Mouse (Mus musculus): ENCODE results near the gene Kctd20. TPM values are rescaled to one million over a fixed set of nuclear protein-coding genes. Genes with fewer than 3 reads are reported as not detected.

Kctd20 gene
- polyA plus RNA-seq, 1 experiment from 2014 or later, result 78.9 TPM

DNA sequence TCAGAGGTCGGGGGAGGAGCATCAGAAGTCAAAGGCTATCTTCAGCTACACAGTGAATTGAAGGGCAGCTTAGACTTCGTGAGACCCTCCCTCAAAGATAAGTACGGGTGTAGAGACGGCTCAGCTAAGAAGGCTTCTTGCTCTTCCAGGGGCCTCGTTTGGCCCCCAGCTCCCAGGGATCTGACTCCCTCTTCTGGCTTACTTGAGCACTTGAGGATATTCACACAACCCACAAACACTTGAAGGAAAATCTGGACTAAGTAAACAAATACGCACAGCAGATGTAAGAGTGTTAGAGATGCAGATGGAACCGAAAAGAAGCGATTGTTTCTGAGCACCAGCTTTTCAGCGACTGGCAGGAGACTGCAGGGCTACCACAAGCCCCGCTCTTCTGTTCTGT lies 8.8 kb downstream of the Kctd20 start:
- H3K4me1 ChIP-seq, result peaks cover 3% of the 10 kb centered on the region; the same call in 1 of the 2 replicates
- no peak overlapping the region for H3K4me2 ChIP-seq
- H3K27ac ChIP-seq (replicated peaks), result no peak overlapping the region
- no peak overlapping the region for H3K9ac ChIP-seq (replicated peaks)
- WGBS, result 85% methylated on average over 10 of the region's 10 CpGs
- no peaks in the 10 kb centered on the region for H3K27me3 ChIP-seq (replicated peaks)
- no peak for ATAC-seq (ENCODE audit: low FRiP score)
- H3K4me3 ChIP-seq (replicated peaks), result no peak overlapping the region
- no peaks in the 10 kb centered on the region for H3K9me3 ChIP-seq (replicated peaks)
- H3K36me3 ChIP-seq, result peaks cover 47% of the 10 kb centered on the region

DNA sequence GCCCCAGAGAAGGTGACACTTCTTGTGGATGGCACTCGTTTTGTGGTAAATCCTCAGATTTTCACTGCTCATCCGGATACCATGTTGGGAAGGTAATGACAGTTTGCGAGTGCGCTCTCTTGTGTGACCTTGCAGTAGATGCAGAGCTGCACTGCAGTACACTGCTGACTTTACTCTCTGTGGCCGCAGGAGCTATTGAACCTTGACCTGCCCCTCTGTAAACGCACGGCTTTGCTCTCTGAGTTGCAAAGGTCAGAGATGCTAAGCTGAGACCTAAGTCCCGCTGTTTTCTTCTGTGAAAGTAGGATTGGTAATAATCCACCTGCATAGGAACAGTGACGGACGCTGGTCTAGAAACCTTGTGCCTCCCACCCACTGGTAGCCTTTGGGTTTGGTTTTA lies 9.8 kb downstream of the Kctd20 start:
- Histone ChIP-seq H3K27ac (replicated peaks) (no peak overlapping the region), H3K4me1 (no peaks in the 10 kb centered on the region; the same call in 1 of the 2 replicates), H3K9me3 (replicated peaks) (no peaks in the 10 kb centered on the region), H3K9ac (replicated peaks) (no peak overlapping the region), H3K4me3 (replicated peaks) (no peak overlapping the region), H3K36me3 (peaks cover 57% of the 10 kb centered on the region), H3K4me2 (no peak overlapping the region), H3K27me3 (replicated peaks) (no peaks in the 10 kb centered on the region)
- no peak for ATAC-seq (ENCODE audit: low FRiP score)
- 89% methylated on average over 10 of the region's 10 CpGs for WGBS

- H3K4me1 ChIP-seq, result no peaks in the 10 kb centered on the region
- no peak overlapping the region for H3K27ac ChIP-seq (replicated peaks)
- 75% methylated on average over 11 of the region's 11 CpGs for WGBS
- no peak overlapping the region for H3K4me2 ChIP-seq
- H3K9ac ChIP-seq (replicated peaks), result no peak overlapping the region
- H3K9me3 ChIP-seq (replicated peaks), result no peaks in the 10 kb centered on the region
- no peak for ATAC-seq (ENCODE audit: low FRiP score)
- H3K36me3 ChIP-seq, result peaks cover 96% of the 10 kb centered on the region
- H3K27me3 ChIP-seq (replicated peaks), result no peaks in the 10 kb centered on the region
- H3K4me3 ChIP-seq (replicated peaks), result no peak overlapping the region
Observed at GRCm38 (mm10) chr17:28967021-28967610, 15.4 kb downstream of the Kctd20 start.

DNA sequence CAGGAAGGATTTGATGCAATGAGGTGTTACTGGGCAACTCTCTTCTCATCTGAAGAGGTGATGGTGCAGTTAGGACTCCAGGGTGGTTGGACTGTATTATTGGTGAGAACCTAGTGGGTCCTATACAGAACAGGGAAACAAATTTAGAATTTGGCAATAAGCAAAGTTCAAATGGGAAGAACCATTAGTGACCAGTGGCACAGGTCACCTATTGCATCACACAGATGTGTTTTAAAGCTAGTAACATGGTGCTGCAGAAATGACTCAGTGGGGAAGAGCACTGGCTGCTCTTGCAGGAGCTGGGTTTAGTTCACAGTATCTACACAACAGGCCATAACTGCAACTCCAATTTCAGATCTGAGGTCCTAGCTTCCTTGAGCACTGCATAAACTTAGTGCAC lies 18.4 kb downstream of the Kctd20 start:
- H3K27ac ChIP-seq (replicated peaks), result no peak overlapping the region
- H3K27me3 ChIP-seq (replicated peaks), result no peaks in the 10 kb centered on the region
- H3K4me3 ChIP-seq (replicated peaks), result no peak overlapping the region
- H3K9me3 ChIP-seq (replicated peaks), result no peaks in the 10 kb centered on the region
- no peak overlapping the region for H3K4me2 ChIP-seq
- no peak overlapping the region for H3K9ac ChIP-seq (replicated peaks)
- no peaks in the 10 kb centered on the region for H3K4me1 ChIP-seq
- no peak for ATAC-seq (ENCODE audit: low FRiP score)
- peaks cover 97% of the 10 kb centered on the region for H3K36me3 ChIP-seq

DNA sequence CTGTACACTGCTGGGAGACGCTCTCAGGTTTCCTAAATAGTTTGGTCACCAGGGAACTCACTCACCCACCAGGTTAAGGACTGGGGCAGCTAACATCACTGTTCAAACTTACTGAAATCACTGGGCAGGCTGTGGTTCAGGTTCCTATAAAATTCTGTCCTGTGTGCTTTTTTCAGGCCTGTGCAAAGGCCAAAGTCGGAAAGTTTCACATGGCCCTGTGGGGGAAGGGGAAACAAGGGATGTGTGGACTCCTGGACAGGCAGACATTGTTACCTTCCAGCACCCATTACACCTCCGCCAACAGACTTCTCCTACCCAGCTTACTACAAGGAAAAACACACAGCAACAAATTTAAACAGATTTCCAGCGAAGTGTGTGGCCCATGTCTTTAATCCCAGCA lies 27.3 kb downstream of the Kctd20 start:
- H3K4me2 ChIP-seq, result no peak overlapping the region
- H3K9me3 ChIP-seq (replicated peaks), result no peaks in the 10 kb centered on the region
- peaks cover 85% of the 10 kb centered on the region for H3K36me3 ChIP-seq
- no peak overlapping the region for H3K27ac ChIP-seq (replicated peaks)
- ATAC-seq (ENCODE audit: low FRiP score), result no peak
- 96% methylated on average over 4 of the region's 4 CpGs for WGBS
- 0 out of 2 replicates have a peak, but pooled peaks cover 2% of the 10 kb centered on the region for H3K4me1 ChIP-seq
- no peak overlapping the region for H3K4me3 ChIP-seq (replicated peaks)
- no peak overlapping the region for H3K9ac ChIP-seq (replicated peaks)
- no peaks in the 10 kb centered on the region for H3K27me3 ChIP-seq (replicated peaks)

DNA sequence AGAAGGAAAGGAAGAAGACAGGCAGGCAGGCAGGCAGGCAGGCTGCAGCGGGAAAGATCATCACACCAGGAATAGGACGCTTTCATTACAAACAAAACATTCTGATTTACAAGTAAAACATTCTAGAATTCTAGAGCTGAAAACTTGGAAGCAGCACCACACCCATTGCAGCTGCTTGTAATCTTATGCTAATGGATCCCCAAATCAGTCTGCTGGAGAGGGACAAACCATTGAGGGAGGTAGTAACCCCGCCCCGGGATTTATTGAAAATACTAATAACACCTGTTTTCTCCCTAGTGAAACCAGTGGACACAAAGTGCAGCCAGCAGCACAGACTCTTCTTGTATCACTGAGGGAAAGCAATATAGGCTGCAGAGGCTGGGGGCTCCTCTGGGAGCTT lies 29.3 kb downstream of the Kctd20 start:
- Histone ChIP-seq H3K36me3 (peaks cover 80% of the 10 kb centered on the region), H3K4me3 (replicated peaks) (no peak overlapping the region), H3K9me3 (replicated peaks) (no peaks in the 10 kb centered on the region), H3K4me1 (0 out of 2 replicates have a peak, but pooled peaks cover 2% of the 10 kb centered on the region), H3K4me2 (no peak overlapping the region), H3K27me3 (replicated peaks) (no peaks in the 10 kb centered on the region), H3K9ac (replicated peaks) (no peak overlapping the region), H3K27ac (replicated peaks) (no peak overlapping the region)
- ATAC-seq (ENCODE audit: low FRiP score), result no peak
- 84% methylated on average over 4 of the region's 4 CpGs for WGBS

- no peaks in the 10 kb centered on the region for H3K9me3 ChIP-seq (replicated peaks)
- WGBS, result 65% methylated on average over 4 of the region's 4 CpGs
- ATAC-seq (ENCODE audit: low FRiP score), result no peak
- H3K4me2 ChIP-seq, result no peak overlapping the region
- peaks cover 81% of the 10 kb centered on the region for H3K36me3 ChIP-seq
- no peaks in the 10 kb centered on the region for H3K27me3 ChIP-seq (replicated peaks)
- H3K4me3 ChIP-seq (replicated peaks), result no peak overlapping the region
- 0 out of 2 replicates have a peak, but pooled peaks cover 2% of the 10 kb centered on the region for H3K4me1 ChIP-seq
- H3K9ac ChIP-seq (replicated peaks), result no peak overlapping the region
- H3K27ac ChIP-seq (replicated peaks), result no peak overlapping the region
Observed at GRCm38 (mm10) chr17:28982591-28982990, 30.8 kb downstream of the Kctd20 start.

DNA sequence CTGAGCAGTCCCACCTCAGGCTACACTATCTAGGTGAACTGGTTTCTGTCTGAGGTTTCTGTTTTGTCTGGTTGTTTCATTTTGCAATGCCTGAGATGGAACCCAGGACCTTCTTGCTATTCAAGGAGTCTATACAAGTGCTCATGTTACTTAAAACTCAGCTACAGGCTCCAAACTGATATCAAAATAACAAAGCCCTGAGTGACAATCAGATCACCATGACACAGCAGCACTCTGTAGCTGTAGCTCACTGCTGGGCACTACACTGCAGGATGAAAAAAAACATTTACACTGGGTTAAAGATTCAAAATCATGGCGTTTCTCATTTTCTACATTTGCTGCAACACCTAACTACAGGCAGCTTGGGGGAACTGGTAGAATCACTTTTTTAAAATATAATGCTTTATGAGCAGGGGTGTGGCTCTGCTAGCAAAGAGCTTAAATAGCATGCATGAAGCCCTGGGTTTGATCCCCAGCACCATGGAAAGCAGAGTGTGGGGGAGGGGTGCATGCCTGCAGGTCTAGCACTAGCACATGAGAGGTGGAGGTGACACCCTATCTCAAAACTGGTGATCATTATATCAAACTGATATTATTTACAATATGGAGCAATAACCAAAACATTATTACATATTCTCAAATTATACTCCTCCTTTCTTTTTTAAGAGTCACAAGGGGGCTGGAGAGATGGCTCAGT lies 33.1 kb downstream of the Kctd20 start:
- 100% methylated on average over 1 of the region's 1 CpGs for WGBS
- Histone ChIP-seq H3K4me1 (0 out of 2 replicates have a peak, but pooled peaks cover 2% of the 10 kb centered on the region), H3K27ac (replicated peaks) (no peak overlapping the region), H3K9ac (replicated peaks) (no peak overlapping the region), H3K36me3 (peaks cover 84% of the 10 kb centered on the region), H3K27me3 (replicated peaks) (no peaks in the 10 kb centered on the region), H3K9me3 (replicated peaks) (no peaks in the 10 kb centered on the region), H3K4me2 (no peak overlapping the region), H3K4me3 (replicated peaks) (no peak overlapping the region)
- ATAC-seq (ENCODE audit: low FRiP score), result no peak

- H3K9ac ChIP-seq (replicated peaks), result no peak overlapping the region
- no peaks in the 10 kb centered on the region for H3K27me3 ChIP-seq (replicated peaks)
- H3K4me3 ChIP-seq (replicated peaks), result no peak overlapping the region
- H3K9me3 ChIP-seq (replicated peaks), result no peaks in the 10 kb centered on the region
- H3K4me1 ChIP-seq, result 0 out of 2 replicates have a peak, but pooled peaks cover 2% of the 10 kb centered on the region
- H3K4me2 ChIP-seq, result no peak overlapping the region
- H3K27ac ChIP-seq (replicated peaks), result no peak overlapping the region
- H3K36me3 ChIP-seq, result peaks cover 92% of the 10 kb centered on the region
- ATAC-seq (ENCODE audit: low FRiP score), result no peak
Observed at GRCm38 (mm10) chr17:28986833-28987232, 35.1 kb downstream of the Kctd20 start.

GRCm38 (mm10) chr17:28987713-28988112 lies 36.0 kb downstream of the Kctd20 start:
- no peak for ATAC-seq (ENCODE audit: low FRiP score)
- Histone ChIP-seq H3K4me2 (no peak overlapping the region), H3K9ac (replicated peaks) (no peak overlapping the region), H3K27ac (replicated peaks) (no peak overlapping the region), H3K36me3 (peaks cover 83% of the 10 kb centered on the region), H3K4me3 (replicated peaks) (no peak overlapping the region), H3K27me3 (replicated peaks) (no peaks in the 10 kb centered on the region), H3K9me3 (replicated peaks) (no peaks in the 10 kb centered on the region), H3K4me1 (0 out of 2 replicates have a peak, but pooled peaks cover 2% of the 10 kb centered on the region)
- WGBS, result 73% methylated on average over 4 of the region's 4 CpGs

DNA sequence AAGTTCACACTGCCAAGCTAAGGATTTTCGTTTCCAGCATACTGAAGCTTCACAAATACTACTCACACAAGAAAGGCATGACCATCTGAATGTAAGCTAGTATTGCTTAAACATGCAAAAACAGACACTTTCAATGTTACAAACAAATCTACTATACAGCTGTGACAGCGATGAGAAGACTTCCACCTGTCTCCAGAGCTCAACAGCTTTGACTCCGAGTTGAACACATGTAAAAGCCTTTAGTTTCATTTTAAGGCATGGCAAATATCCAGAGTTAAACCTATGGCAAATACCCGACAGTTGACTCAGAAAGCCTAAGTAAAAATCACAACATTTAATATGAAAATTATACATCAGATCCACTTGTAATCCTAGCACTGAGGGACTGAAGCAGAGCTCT lies 36.5 kb downstream of the Kctd20 start:
- Histone ChIP-seq H3K9me3 (replicated peaks) (no peaks in the 10 kb centered on the region), H3K9ac (replicated peaks) (no peak overlapping the region), H3K27me3 (replicated peaks) (no peaks in the 10 kb centered on the region), H3K4me1 (no peaks in the 10 kb centered on the region), H3K27ac (replicated peaks) (no peak overlapping the region), H3K4me3 (replicated peaks) (no peak overlapping the region), H3K36me3 (peaks cover 78% of the 10 kb centered on the region), H3K4me2 (no peak overlapping the region)
- 90% methylated on average over 4 of the region's 4 CpGs for WGBS
- no peak for ATAC-seq (ENCODE audit: low FRiP score)

DNA sequence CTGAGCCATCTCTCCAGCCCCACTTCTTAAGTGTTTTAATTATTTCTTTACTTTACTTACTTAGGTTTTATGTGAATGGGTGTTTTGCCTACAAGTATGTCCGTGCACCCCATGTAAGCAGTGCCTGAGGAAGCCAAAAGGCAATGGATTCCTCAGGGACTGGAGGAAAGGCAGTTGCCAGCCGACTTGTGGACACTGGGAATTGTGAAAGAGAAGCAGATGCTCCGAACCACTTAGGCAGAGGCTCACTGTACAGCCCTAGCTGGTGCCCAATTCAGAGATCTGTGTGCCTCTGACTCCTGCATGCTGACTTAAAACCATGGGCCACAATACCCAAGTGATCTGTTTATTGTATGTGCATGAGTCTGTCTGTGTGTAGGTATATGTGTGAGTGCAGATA lies 37.2 kb downstream of the Kctd20 start:
- Histone ChIP-seq H3K4me2 (no peak overlapping the region), H3K27me3 (replicated peaks) (no peaks in the 10 kb centered on the region), H3K4me3 (replicated peaks) (no peak overlapping the region), H3K9me3 (replicated peaks) (no peaks in the 10 kb centered on the region), H3K36me3 (peaks cover 71% of the 10 kb centered on the region), H3K27ac (replicated peaks) (no peak overlapping the region), H3K9ac (replicated peaks) (no peak overlapping the region), H3K4me1 (no peaks in the 10 kb centered on the region)
- WGBS, result 83% methylated on average over 3 of the region's 3 CpGs
- no peak for ATAC-seq (ENCODE audit: low FRiP score)
